Mouse (Mus musculus): ENCODE measurements around the gene Plcd3. TPM values are rescaled to one million over a fixed set of nuclear protein-coding genes. Genes with fewer than 3 reads are reported as not detected.

Gene Plcd3
- polyA plus RNA-seq (2015; fragmentation: Nextera tagmentation; extraction: Ambion mirVana): 3.7 and 3.8 TPM in 2 replicates

- H3K9ac ChIP-seq (replicated peaks; ENCODE audit: low read depth): peak within 1 kb of the TSS; percentile 20
- H3K4me1 ChIP-seq (ENCODE audit: insufficient read depth, low read depth, low read length): peaks cover 10% of the 10 kb centered on the region
Measured at GRCm38 (mm10) chr11:103101481-103101865, at the start of gene Plcd3, which contains the start of gene Acbd4. Gene Plcd3 (minus strand): TSS chr11:103101658. Gene Acbd4 (plus strand): TSS chr11:103101682.

GRCm38 (mm10) chr11:103149771-103150170 is 48.3 kb upstream of the Plcd3 start:
- no peak overlapping the region for H3K4me2 ChIP-seq (replicated peaks; ENCODE audit: low read depth, low read length)
- H3K36me3 ChIP-seq (ENCODE audit: insufficient read depth, low read length): no peaks in the 10 kb centered on the region
- no peak overlapping the region for H3K4me3 ChIP-seq (ENCODE audit: low read depth, low read length)
- no peak overlapping the region for H3K9ac ChIP-seq (replicated peaks; ENCODE audit: low read depth)
- no peak overlapping the region for H3K27ac ChIP-seq (ENCODE audit: low read length)
- no peak for DNase-seq (ENCODE audit: low spot score)
- H3K27me3 ChIP-seq (replicated peaks; ENCODE audit: insufficient read depth, low read length): no peaks in the 10 kb centered on the region
- no peaks in the 10 kb centered on the region for H3K9me3 ChIP-seq (ENCODE audit: low read length)
- H3K4me1 ChIP-seq (ENCODE audit: insufficient read depth, low read depth, low read length): no peaks in the 10 kb centered on the region
- ATAC-seq: no peak
- WGBS: 88% methylated on average over 4 of the region's 4 CpGs
- no peak for TF ChIP-seq CTCF (IDR thresholded peaks at IDR 0.05)
- TF ChIP-seq EP300 (IDR thresholded peaks at IDR 0.05): no peak

More at GRCm38 (mm10) chr11:103101481-103101865, at the start of gene Plcd3, which contains the start of gene Acbd4:
- H3K36me3 ChIP-seq (ENCODE audit: insufficient read depth, low read length): 0 out of 2 replicates have a peak, but pooled peaks cover 4% of the 10 kb centered on the region
- peak within 1 kb of the TSS; percentile 67 for H3K4me2 ChIP-seq (replicated peaks; ENCODE audit: low read depth, low read length)
- TF ChIP-seq EP300 (IDR thresholded peaks at IDR 0.05) (no peak), CTCF (IDR thresholded peaks at IDR 0.05) (peak; percentile 17; the same call in 1 of the 2 replicates)
- no peaks in the 10 kb centered on the region for H3K27me3 ChIP-seq (replicated peaks; ENCODE audit: insufficient read depth, low read length)
- H3K27ac ChIP-seq (ENCODE audit: low read length): peak within 1 kb of the TSS; percentile 16
- under 1% methylated on average over 32 of the region's 34 CpGs for WGBS
- DNase-seq (ENCODE audit: low spot score): peak; percentile 92
- ATAC-seq: peak; percentile 53
- H3K4me3 ChIP-seq (ENCODE audit: low read depth, low read length): peak within 1 kb of the TSS; percentile 49
- no peaks in the 10 kb centered on the region for H3K9me3 ChIP-seq (ENCODE audit: low read length)

- no peak for ATAC-seq
- H3K27ac ChIP-seq (ENCODE audit: low read length): no peak overlapping the region
- no peaks in the 10 kb centered on the region for H3K9me3 ChIP-seq (ENCODE audit: low read length)
- 61% methylated on average over 4 of the region's 4 CpGs for WGBS
- TF ChIP-seq CTCF (IDR thresholded peaks at IDR 0.05): no peak
- TF ChIP-seq EP300 (IDR thresholded peaks at IDR 0.05): no peak
- no peak overlapping the region for H3K4me3 ChIP-seq (ENCODE audit: low read depth, low read length)
- no peak overlapping the region for H3K9ac ChIP-seq (replicated peaks; ENCODE audit: low read depth)
- peaks cover under 1% of the 10 kb centered on the region; the same call in 1 of the 2 replicates for H3K4me1 ChIP-seq (ENCODE audit: insufficient read depth, low read depth, low read length)
- H3K4me2 ChIP-seq (replicated peaks; ENCODE audit: low read depth, low read length): no peak overlapping the region
- no peak for DNase-seq (ENCODE audit: low spot score)
- H3K27me3 ChIP-seq (replicated peaks; ENCODE audit: insufficient read depth, low read length): no peaks in the 10 kb centered on the region
- H3K36me3 ChIP-seq (ENCODE audit: insufficient read depth, low read length): no peaks in the 10 kb centered on the region
Measured at GRCm38 (mm10) chr11:103147766-103148165, 46.3 kb upstream of the Plcd3 start.

- no peaks in the 10 kb centered on the region for H3K9me3 ChIP-seq (ENCODE audit: low read length)
- H3K9ac ChIP-seq (replicated peaks; ENCODE audit: low read depth): no peak overlapping the region
- 0 out of 2 replicates have a peak, but pooled peaks have one; percentile 5 for TF ChIP-seq CTCF (IDR thresholded peaks at IDR 0.05)
- TF ChIP-seq EP300 (IDR thresholded peaks at IDR 0.05): no peak
- H3K4me1 ChIP-seq (ENCODE audit: insufficient read depth, low read depth, low read length): peaks cover 11% of the 10 kb centered on the region; the same call in 1 of the 2 replicates
- H3K27ac ChIP-seq (ENCODE audit: low read length): no peak overlapping the region
- no peaks in the 10 kb centered on the region for H3K27me3 ChIP-seq (replicated peaks; ENCODE audit: insufficient read depth, low read length)
- DNase-seq (ENCODE audit: low spot score) (no peak), ATAC-seq (no peak)
- no peaks in the 10 kb centered on the region for H3K36me3 ChIP-seq (ENCODE audit: insufficient read depth, low read length)
- no peak overlapping the region for H3K4me2 ChIP-seq (replicated peaks; ENCODE audit: low read depth, low read length)
- no peak overlapping the region for H3K4me3 ChIP-seq (ENCODE audit: low read depth, low read length)
- 78% methylated on average over 4 of the region's 4 CpGs for whole genome bisulfite sequencing
Measured at GRCm38 (mm10) chr11:103146386-103146785, 44.9 kb upstream of the Plcd3 start.

- no peaks in the 10 kb centered on the region; the same call in 1 of the 2 replicates for H3K36me3 ChIP-seq (ENCODE audit: insufficient read depth, low read length)
- DNase-seq (ENCODE audit: low spot score): peak; percentile 65
- ATAC-seq: no peak
- H3K9ac ChIP-seq (replicated peaks; ENCODE audit: low read depth): no peak overlapping the region
- H3K4me3 ChIP-seq (ENCODE audit: low read depth, low read length): no peak overlapping the region
- WGBS: 46% methylated on average over 12 of the region's 12 CpGs
- TF ChIP-seq CTCF (IDR thresholded peaks at IDR 0.05): no peak
- no peak for TF ChIP-seq EP300 (IDR thresholded peaks at IDR 0.05)
- no peaks in the 10 kb centered on the region for H3K27me3 ChIP-seq (replicated peaks; ENCODE audit: insufficient read depth, low read length)
- no peaks in the 10 kb centered on the region for H3K9me3 ChIP-seq (ENCODE audit: low read length)
- peaks cover 18% of the 10 kb centered on the region; the same call in 1 of the 2 replicates for H3K4me1 ChIP-seq (ENCODE audit: insufficient read depth, low read depth, low read length)
- peak overlapping the region; percentile 32; the same call in 1 of the 2 replicates for H3K27ac ChIP-seq (ENCODE audit: low read length)
- no peak overlapping the region for H3K4me2 ChIP-seq (replicated peaks; ENCODE audit: low read depth, low read length)
Measured at GRCm38 (mm10) chr11:103144309-103145285, 43.1 kb upstream of the Plcd3 start.
